Mouse (Mus musculus): Measurements from ENCODE around the gene Tmem231.

Gene Tmem231

GRCm38 (mm10) chr8:111933348-111934076, at the start of gene Tmem231:
Gene Tmem231 (minus strand): TSS chr8:111933881.
- peak; percentile 97 for DNase-seq (ENCODE audit: low spot score)

GRCm38 (mm10) chr8:111982116-111982515, 48.4 kb upstream of the Tmem231 start:
- no peak for DNase-seq (ENCODE audit: low spot score)

GRCm38 (mm10) chr8:111978147-111978546, 44.5 kb upstream of the Tmem231 start:
- DNase-seq (ENCODE audit: low spot score), result no peak

- DNase-seq (ENCODE audit: low spot score), result no peak
Measured at GRCm38 (mm10) chr8:111976326-111976725, 42.6 kb upstream of the Tmem231 start.

- DNase-seq (ENCODE audit: low spot score), result no peak
Measured at GRCm38 (mm10) chr8:111975706-111976105, 42.0 kb upstream of the Tmem231 start.

GRCm38 (mm10) chr8:111974138-111974537, 40.5 kb upstream of the Tmem231 start:
- no peak for DNase-seq (ENCODE audit: low spot score)

GRCm38 (mm10) chr8:111968991-111969390, 35.3 kb upstream of the Tmem231 start:
- DNase-seq (ENCODE audit: low spot score), result no peak

- DNase-seq (ENCODE audit: low spot score), result no peak
Measured at GRCm38 (mm10) chr8:111968541-111968940, 34.9 kb upstream of the Tmem231 start.

- no peak for DNase-seq (ENCODE audit: low spot score)
Measured at GRCm38 (mm10) chr8:111967246-111967870, 33.7 kb upstream of the Tmem231 start.

GRCm38 (mm10) chr8:111964849-111965561, 31.3 kb upstream of the Tmem231 start:
- no peak for DNase-seq (ENCODE audit: low spot score)

- DNase-seq (ENCODE audit: low spot score), result no peak
Measured at GRCm38 (mm10) chr8:111964351-111964750, 30.7 kb upstream of the Tmem231 start.

- DNase-seq (ENCODE audit: low spot score), result no peak
Measured at GRCm38 (mm10) chr8:111963546-111963945, 29.9 kb upstream of the Tmem231 start.

- no peak for DNase-seq (ENCODE audit: low spot score)
Measured at GRCm38 (mm10) chr8:111963091-111963490, 29.4 kb upstream of the Tmem231 start.

GRCm38 (mm10) chr8:111962589-111962988, 28.9 kb upstream of the Tmem231 start:
- no peak for DNase-seq (ENCODE audit: low spot score)

GRCm38 (mm10) chr8:111961330-111961729, 27.6 kb upstream of the Tmem231 start:
- DNase-seq (ENCODE audit: low spot score), result no peak

GRCm38 (mm10) chr8:111960591-111961321, 27.1 kb upstream of the Tmem231 start:
- DNase-seq (ENCODE audit: low spot score), result no peak

GRCm38 (mm10) chr8:111957231-111957630, 23.6 kb upstream of the Tmem231 start:
- DNase-seq (ENCODE audit: low spot score), result no peak

- no peak for DNase-seq (ENCODE audit: low spot score)
Measured at GRCm38 (mm10) chr8:111955879-111956278, 22.2 kb upstream of the Tmem231 start.

GRCm38 (mm10) chr8:111954844-111955594, 21.3 kb upstream of the Tmem231 start:
- DNase-seq (ENCODE audit: low spot score), result no peak

GRCm38 (mm10) chr8:111951936-111952335, 18.3 kb upstream of the Tmem231 start:
- DNase-seq (ENCODE audit: low spot score), result no peak

GRCm38 (mm10) chr8:111951317-111951716, 17.6 kb upstream of the Tmem231 start:
- DNase-seq (ENCODE audit: low spot score), result no peak

- DNase-seq (ENCODE audit: low spot score), result no peak
Measured at GRCm38 (mm10) chr8:111950846-111951245, 17.2 kb upstream of the Tmem231 start.

Measured in embryo, embryonic 10 days (tissue).